Mouse (Mus musculus) brown adipose tissue, adult 24 weeks (tissue): ENCODE results near the gene Aatk. TPM values are rescaled to one million over a fixed set of nuclear protein-coding genes. Genes with fewer than 3 reads are reported as not detected.

Source experiments
- H3K27ac ChIP-seq: fragments of 200-500 bp; replicated peaks from 2 replicates; pipeline ENCODE4 v1.5.1; 2012; ENCODE audit warnings: low read depth, mild to moderate bottlenecking, low read length
- H3K4me1 ChIP-seq: fragments of 200-500 bp; 2 replicates; pipeline ENCODE4 v1.6.1; 2012; ENCODE audit warnings: low read length, mixed read lengths; ENCODE audit not compliant: control insufficient read depth, insufficient read depth, insufficient read length
- H3K4me3 ChIP-seq: fragments of 200-500 bp; 2 replicates; pipeline ENCODE4 v1.5.1; 2012; ENCODE audit warnings: low read depth, mild to moderate bottlenecking, low read length, moderate library complexity; ENCODE audit not compliant: insufficient read depth
- polyA plus RNA-seq: library from polyadenylated mRNA; stranded (reverse); fragments of >200 nt; gene quantifications from 2 replicates; pipeline ENCODE4 v1.2.4, GENCODE M21; 2012; ENCODE audit not compliant: missing spikeins, insufficient read depth, insufficient read length

Gene Aatk
- polyA plus RNA-seq, 1 experiment: 12.0 TPM

DNA sequence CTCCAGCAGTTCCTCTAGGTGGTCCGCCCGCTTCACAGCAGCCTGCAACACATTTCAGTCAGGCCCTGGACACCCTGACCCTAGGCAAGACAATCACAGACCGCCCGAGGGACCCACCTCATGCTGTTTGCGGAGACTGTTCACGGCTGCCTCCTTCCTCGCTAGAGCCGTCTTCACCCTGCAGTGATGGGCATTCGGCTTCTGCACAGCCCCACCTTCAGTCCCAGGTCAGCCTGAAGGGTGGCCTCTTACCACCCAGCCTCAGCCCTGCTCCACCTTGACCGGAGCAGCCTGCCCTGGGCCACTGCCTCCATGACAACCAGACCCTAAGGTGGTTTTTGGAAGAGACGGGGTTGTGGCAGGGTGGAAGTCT lies 17.7 kb upstream of the Aatk start:
- H3K4me1 ChIP-seq: no peaks in the 10 kb centered on the region
- no peak overlapping the region for H3K27ac ChIP-seq
- no peak overlapping the region for H3K4me3 ChIP-seq

DNA sequence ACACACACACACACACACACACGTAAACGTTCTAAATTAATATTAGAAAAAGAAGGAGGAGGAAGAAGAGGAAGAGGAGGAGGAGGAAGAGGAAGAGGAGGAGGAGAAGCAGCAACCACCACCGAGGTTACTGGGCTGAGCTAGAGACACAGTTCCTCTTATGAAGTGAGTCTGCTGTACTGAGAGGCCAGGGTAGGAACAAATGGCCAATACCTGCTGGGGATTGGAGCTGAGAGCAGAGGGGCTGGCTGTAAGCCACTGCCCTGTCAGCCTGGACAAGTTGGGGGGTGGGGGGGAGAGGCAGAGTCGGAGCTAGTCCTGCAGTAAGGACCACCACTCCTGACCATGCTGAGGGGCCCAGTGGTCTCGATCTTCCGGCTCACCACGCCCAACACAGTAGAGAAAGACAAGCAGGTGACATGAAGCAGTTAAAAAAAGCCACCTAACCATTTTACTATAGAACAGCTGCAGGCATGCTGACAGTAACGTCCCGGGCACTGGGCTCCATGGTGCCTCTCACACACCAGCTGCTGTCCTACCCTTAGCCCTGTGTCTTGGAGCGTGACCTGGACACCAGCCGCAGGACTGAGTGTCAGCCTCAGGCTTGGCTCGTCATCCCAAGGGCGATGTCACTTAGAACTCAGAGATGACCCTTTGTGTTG lies 17.2 kb upstream of the Aatk start:
- Histone ChIP-seq H3K4me3 (no peak overlapping the region), H3K27ac (no peak overlapping the region), H3K4me1 (no peaks in the 10 kb centered on the region)

DNA sequence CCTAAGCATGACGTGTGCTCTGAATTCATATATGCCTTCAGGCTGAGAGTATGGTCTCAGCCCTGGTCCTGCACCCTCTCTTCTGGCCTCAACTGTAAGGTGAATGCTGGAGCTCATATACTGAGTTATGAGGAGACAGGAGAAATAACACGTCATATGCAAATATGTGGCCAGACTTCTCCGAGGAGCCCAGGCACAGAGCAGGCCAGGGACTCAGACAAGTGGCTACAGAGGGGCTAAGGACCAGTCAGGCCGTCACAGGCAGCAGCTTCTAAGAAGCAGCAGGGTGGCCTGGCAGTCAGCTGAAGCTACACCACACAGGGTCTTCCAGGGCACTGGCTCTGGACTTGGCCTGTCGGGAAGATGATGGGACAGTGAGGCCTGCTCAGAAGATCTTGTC lies 16.4 kb upstream of the Aatk start:
- no peak overlapping the region for H3K4me3 ChIP-seq
- no peak overlapping the region for H3K27ac ChIP-seq
- no peaks in the 10 kb centered on the region for H3K4me1 ChIP-seq

DNA sequence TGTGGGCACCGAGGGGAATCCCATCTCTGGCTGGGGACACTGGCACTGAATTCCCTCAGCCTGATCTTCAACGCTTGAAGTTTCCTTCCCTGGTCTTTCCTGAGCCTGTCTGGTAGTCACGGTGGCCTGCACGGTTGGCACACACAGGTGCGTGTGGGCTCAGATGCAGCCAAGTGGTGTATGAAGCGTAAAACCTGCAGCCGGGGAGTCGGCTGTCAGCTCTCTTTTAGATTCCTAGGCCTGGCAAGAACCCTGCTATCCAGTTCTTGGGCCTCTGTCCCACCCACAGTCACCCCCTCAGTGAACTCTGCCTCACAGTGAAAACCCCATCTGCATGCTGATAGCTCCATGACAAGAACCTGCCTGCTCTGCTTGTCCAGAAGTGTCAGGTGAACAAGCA lies 13.7 kb upstream of the Aatk start:
- no peaks in the 10 kb centered on the region for H3K4me1 ChIP-seq
- no peak overlapping the region for H3K27ac ChIP-seq
- H3K4me3 ChIP-seq: no peak overlapping the region

DNA sequence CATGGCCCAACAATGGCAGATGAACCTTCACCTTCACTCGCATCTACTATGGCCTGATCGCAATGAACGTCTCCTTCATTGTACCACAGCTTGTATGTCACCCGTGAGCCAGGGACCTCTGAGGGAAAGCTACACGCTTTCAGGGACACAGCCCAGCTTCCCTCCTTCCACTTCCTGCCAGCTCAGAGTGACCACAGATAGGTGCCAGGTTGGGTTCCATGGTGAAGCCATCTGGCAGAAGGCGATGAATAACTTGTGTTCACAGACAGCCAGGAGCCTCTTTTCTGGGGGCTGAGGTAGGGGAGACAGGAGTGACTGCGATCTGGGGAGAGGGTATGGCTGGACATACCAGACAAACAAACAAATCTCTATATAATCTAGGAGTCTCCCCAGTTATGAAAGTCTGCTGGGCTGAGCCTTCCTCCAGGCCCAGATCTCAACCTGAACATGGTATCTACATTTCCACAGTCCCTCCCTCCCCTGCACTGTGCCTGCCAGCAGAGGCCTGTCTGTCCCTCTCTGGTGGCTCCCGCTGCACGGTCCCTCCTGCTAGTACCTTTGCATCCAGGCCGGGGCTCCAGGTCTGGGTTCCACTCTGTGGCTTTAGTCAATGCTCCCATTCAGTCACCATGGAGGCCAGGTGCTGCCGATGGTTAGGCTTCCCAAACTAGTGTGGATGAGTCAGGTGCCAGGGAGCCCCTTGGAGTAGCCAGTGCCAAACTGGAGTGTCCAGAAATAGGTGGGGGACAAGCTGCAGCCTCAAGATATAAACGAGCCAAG lies 9.2 kb upstream of the Aatk start:
- peaks cover 3% of the 10 kb centered on the region for H3K4me1 ChIP-seq
- no peak overlapping the region for H3K4me3 ChIP-seq
- no peak overlapping the region for H3K27ac ChIP-seq

DNA sequence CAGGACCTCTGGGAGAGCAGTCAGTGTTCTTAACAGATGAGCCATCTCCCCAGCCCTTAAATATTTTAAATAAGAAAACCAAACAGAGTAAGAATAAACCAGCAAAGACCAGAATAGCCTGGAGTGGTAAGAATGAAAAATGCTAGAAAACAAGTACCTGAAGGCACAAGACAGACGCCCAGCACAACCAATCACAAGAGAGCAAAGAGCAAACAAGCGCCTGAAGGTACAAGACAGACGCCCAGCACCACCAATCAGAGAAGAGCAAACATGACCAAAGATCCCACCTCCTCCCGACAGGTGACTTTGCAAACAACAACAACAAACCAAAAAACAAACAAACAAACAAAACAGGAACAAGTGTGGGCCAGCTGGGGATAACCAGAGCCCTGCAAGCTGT lies 6.9 kb upstream of the Aatk start:
- Histone ChIP-seq H3K4me3 (no peak overlapping the region), H3K4me1 (peaks cover 3% of the 10 kb centered on the region), H3K27ac (no peak overlapping the region)

DNA sequence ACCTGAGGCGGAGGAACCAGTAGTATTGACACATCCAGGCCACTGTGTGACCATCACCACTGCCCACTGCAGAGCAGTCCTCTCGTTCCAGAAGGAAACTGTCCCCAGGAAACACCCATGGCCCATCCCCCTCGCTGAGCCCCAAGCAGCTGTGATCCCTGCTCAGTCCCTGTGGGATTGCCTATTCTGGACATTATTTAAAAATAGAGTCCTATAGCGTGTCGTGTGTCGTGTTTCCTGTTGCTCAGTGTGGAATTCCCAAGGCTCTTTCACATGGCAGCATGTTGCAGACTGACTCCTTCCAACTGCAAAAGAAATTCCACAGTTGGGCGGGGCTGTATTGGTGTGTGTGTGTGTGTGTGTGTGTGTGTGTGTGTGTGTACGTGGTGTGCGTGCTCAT lies 5.3 kb upstream of the Aatk start:
- H3K4me1 ChIP-seq: peaks cover 3% of the 10 kb centered on the region
- H3K27ac ChIP-seq: no peak overlapping the region

DNA sequence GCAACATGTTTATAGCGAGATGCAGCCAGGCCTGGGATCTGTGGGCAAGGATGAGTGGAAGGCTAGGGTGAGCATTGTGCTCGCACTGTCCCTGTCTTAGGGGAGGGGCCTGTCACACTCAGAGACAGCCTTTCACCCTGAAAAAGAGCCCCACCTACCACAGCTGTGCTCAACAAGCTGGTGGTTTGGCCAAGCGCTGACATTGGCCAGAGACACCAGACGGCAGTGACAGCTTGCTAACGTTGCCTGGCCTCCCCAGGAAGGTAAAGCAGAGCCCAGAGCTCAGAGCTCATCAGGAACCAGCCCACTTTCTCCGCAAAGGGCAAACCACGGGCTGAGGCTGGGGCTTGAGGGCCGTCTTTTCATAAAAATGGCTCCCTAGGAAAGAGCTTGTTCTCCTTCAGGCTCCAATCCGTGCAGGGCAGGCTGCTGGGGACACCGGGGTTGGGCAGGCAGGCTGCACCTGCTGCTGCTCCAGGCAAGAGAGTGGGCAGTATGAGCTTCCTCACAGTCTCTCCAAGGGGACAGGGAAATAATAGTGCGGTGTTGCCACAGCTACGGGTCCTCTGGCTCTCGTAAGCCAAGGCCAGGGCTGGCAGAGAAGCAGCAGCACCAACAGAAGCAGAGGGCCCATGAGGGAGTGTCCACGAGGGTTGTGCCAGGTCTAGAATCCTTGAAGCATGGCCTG lies 4.3 kb upstream of the Aatk start:
- H3K4me1 ChIP-seq: peaks cover 3% of the 10 kb centered on the region
- H3K27ac ChIP-seq: no peak overlapping the region
- no peak overlapping the region for H3K4me3 ChIP-seq

More for the DNA sequence above, 5.3 kb upstream of the Aatk start:
- H3K4me3 ChIP-seq: no peak overlapping the region

DNA sequence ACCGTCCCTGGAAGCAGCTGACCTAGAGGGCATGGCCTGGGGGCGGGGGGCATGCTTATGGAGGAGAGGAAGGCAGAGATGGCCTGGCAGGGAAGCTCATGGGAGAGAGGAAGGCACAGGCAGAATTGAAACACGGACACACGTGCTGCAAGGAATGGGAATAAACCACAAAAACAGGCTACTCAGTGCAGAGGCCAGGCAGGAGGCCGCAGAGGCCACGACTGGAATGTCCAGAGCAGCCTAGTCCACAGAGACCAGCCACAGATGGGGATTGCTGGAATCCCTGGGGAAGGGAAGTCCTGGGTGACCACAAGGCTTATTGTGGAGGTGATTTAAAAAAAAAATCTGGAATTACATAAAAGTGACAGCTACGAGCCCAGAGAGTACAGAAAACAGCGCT lies 2.1 kb upstream of the Aatk start:
- Histone ChIP-seq H3K4me3 (no peak overlapping the region), H3K27ac (no peak overlapping the region), H3K4me1 (peaks cover 3% of the 10 kb centered on the region)

DNA sequence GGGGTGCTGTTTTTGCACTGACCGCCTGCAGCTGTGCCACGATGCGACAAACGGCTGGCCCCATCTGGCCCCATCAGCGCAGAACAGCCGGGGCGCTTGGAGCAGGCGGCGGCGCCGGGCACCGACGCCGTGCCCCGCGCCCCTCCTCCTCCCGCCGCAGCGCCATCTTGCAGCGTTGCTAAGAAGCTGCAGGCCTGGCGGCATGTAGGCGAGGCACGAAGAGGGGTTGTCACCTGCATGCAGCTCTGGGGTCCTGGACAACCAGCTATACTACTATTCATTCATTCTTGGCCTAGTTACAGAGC lies 1.2 kb upstream of the Aatk start:
- Histone ChIP-seq H3K27ac (no peak overlapping the region), H3K4me1 (peaks cover 3% of the 10 kb centered on the region), H3K4me3 (no peak overlapping the region)

DNA sequence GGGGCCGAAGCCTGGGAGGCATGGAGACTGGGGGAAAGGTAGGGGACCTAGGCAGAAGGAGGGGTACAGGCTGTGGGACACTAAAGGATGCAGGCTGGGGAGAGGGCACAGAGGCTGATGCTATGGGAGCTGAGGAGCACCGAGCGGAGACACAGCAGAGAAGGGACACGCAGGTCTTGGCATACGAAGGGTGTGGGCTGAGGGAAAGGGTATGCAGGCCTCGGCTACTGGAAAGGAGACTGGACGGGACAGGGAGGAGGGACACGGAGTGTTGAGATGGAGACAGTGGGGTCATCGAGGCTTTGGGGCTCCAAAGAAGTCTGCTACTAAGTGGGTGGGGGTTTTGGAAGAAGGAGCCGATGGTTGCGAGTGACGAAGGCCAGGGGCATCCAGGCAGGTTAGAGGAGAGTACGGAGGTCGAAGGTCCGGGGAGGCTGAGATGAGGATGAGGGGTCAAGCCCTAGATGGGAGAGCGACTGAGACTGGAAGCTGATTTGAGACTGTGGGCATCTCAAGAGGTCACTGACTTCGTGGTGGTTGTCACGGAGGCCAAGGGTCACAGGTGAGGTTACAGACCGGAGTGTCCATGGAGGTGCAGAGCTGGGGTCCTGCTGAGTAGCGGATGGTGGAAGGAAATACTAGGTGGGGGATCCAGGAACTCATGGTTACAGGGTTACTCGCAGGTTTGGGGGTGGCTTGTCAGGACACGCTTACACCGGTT lies 724 bp upstream of the Aatk start:
- Histone ChIP-seq H3K4me1 (peaks cover 4% of the 10 kb centered on the region), H3K4me3 (no peak overlapping the region), H3K27ac (no peak overlapping the region)

DNA sequence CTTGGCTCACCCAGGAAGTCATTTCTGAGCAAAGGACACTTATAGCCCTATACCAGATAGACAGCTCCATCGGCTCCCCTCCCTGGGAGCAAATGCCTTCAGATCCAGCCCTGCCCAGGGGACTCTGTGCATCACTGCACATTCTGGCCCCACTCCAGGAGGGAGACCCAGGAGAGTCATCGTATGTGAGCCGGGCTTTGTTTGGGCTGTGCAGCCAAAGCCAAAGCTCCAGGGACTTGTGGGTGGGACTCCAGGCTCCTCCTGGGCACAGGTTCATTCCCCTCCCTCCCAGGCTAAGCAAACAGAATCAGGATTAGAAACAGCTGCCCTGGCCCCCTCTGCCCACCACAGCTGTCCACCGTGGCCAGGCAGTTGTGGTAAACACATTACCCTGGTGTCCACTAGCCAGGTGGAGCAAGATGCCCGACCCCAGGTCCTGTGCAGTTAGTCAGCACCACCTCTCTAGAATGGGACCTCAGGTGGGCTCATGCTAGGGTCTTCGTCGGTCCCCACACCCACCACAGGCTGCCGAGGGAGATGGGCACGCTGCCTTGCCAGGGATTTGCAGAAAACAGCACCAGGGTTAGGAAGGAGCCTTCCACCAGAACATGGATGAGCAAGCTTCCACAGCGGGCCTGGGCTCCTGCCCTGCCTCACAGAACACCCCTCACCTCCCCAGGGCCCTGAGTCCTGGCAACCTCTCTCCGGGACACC lies 971 bp downstream of the Aatk start:
- peak overlapping the region; percentile 20 for H3K27ac ChIP-seq
- H3K4me3 ChIP-seq: peak overlapping the region; percentile 57
- H3K4me1 ChIP-seq: peaks cover 11% of the 10 kb centered on the region

DNA sequence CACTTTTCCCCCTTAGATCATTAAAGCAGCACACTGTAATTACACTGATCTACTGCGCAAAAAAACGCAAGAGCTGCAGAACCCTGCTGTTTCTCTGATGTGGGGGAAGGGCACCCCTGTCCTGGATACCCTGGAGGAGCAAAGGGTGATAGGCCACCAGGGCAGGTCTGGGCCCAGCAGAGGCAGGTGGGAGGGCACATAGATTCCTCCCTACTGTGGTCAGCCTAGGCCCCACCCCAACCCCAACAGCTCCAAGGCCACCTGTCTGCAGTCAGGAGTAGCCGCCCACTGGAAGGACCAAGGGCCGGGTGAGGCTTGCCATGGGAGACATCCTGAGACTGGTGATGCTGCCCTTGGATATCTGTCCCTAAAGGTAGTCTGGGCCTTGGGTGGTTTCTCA lies 1.6 kb downstream of the Aatk start:
- no peak overlapping the region for H3K4me3 ChIP-seq
- peaks cover 17% of the 10 kb centered on the region for H3K4me1 ChIP-seq
- no peak overlapping the region for H3K27ac ChIP-seq

DNA sequence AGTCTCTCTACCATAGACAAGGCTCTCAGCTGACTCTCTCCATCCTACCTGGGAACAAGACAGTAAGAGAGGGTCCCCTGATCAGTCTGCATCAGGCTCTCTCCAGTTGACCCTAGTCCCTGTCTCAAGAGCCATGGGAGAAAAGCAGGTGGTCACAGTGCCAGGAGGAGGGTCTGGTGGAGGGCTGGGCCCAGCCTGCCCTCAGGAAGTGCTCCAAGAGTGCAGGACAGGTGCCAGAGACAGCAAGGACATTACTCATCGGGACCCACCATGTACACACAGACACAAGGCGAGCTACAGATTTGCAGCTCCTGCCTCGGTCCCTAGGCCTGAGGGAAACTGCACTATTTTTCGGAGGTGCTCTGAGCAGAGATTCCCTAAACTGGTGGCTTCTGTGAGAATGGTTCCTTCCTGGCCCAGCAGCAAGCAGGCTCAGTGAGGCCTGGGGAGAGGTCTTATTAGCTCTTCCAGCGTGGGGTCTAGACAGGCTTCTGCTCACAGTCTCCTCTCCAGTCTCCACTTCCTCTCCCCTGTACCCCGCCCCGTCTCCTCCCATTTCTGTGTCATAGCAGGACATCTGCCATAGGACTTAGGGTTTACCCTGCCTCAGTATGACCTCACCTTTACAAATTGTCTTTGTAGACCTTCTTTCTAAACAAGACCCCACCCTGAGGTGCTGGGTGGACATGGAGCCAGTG lies 4.7 kb downstream of the Aatk start:
- 0 out of 2 replicates have a peak overlapping the region, but pooled peaks have one; percentile 8 for H3K4me3 ChIP-seq
- peaks cover 25% of the 10 kb centered on the region for H3K4me1 ChIP-seq
- peak overlapping the region; percentile 97 for H3K27ac ChIP-seq
